Mouse (Mus musculus) hindbrain, embryonic 16.5 days (tissue): ENCODE results near the gene Olfr1209. TPM values are rescaled to one million over a fixed set of nuclear protein-coding genes. Genes with fewer than 3 reads are reported as not detected.

Experiments
- ATAC-seq: fragments of 200-750 bp; cut with Nextera tagmentation; 2 replicates; pipeline ENCODE4 v1.8.0; 2017; ENCODE audit warnings: moderate TSS enrichment, moderate library complexity
- H3K27ac ChIP-seq: fragments of 300-500 bp; sonication (generic); 2 replicates; pipeline ENCODE4 v1.5.1; 2014; ENCODE audit warnings: low read depth, mild to moderate bottlenecking, control low read depth, low read length, moderate library complexity
- H3K27me3 ChIP-seq: fragments of 300-500 bp; sonication (generic); replicated peaks from 2 replicates; pipeline ENCODE4 v1.6.1; 2014; ENCODE audit warnings: low read length; ENCODE audit not compliant: control insufficient read depth, insufficient read depth
- H3K36me3 ChIP-seq: fragments of 300-500 bp; sonication (generic); 2 replicates; pipeline ENCODE4 v1.6.1; 2014; ENCODE audit warnings: mild to moderate bottlenecking, low read length, moderate library complexity, mixed read lengths; ENCODE audit not compliant: control insufficient read depth, insufficient read depth
- H3K4me1 ChIP-seq: fragments of 300-500 bp; sonication (generic); 2 replicates; pipeline ENCODE4 v1.6.1; 2014; ENCODE audit warnings: low read depth, low read length; ENCODE audit not compliant: control insufficient read depth, insufficient read depth
- H3K4me2 ChIP-seq: fragments of 300-500 bp; sonication (generic); 2 replicates; pipeline ENCODE4 v1.6.1; 2014; ENCODE audit warnings: mild to moderate bottlenecking, low read length, control low read depth, moderate library complexity
- H3K4me3 ChIP-seq: fragments of 300-500 bp; sonication (generic); 2 replicates; pipeline ENCODE4 v1.5.1; 2014; ENCODE audit warnings: mild to moderate bottlenecking, low read length, control low read depth, moderate library complexity
- H3K9ac ChIP-seq: fragments of 300-500 bp; sonication (generic); 2 replicates; pipeline ENCODE4 v1.6.1; 2014; ENCODE audit warnings: low read depth, mild to moderate bottlenecking, control low read depth, low read length, moderate library complexity
- H3K9me3 ChIP-seq: fragments of 300-500 bp; sonication (generic); 2 replicates; pipeline ENCODE4 v1.6.1; 2014; ENCODE audit warnings: mild to moderate bottlenecking, low read length, moderate library complexity; ENCODE audit not compliant: control insufficient read depth
- WGBS: fragments of 180-500 bp; shearing (Covaris S2); extraction: QIAGEN DNeasy Blood & Tissue Kit; methylation state at CpG from one replicate; pipeline ENCODE4 v1.1.7; 2014; 5-methylcytosine and 5-hydroxymethylcytosine counted together
- polyA plus RNA-seq: library from polyadenylated mRNA; unstranded; fragments of >200 nt; fragmentation: Nextera tagmentation; extraction: Ambion mirVana; gene quantifications from 2 replicates; pipeline ENCODE4 v1.2.1, GENCODE M21; 2015

Gene Olfr1209
- polyA plus RNA-seq: not detected in 2 replicates

- Histone ChIP-seq H3K27me3 (no peaks in the 10 kb centered on the region), H3K36me3 (no peaks in the 10 kb centered on the region), H3K4me1 (no peaks in the 10 kb centered on the region), H3K9me3 (no peaks in the 10 kb centered on the region), H3K4me2 (no peak within 1 kb of the TSS), H3K4me3 (no peak within 1 kb of the TSS), H3K9ac (no peak within 1 kb of the TSS), H3K27ac (no peak within 1 kb of the TSS)
- no peak for ATAC-seq
- 90% methylated on average over 3 of the region's 3 CpGs for WGBS
Measured at GRCm38 (mm10) chr2:88915057-88915456, at the start of gene Olfr1209. Gene Olfr1209, minus strand, starts transcription at chr2:88915157.

GRCm38 (mm10) chr2:88953669-88954068 lies 38.7 kb upstream of the Olfr1209 start, which contains the start of gene Olfr1212:
Gene Olfr1212, plus strand, starts transcription at chr2:88953969.
- no peaks in the 10 kb centered on the region for H3K27me3 ChIP-seq
- H3K27ac ChIP-seq: no peak within 1 kb of the TSS
- ATAC-seq: no peak
- H3K9me3 ChIP-seq: no peaks in the 10 kb centered on the region
- H3K4me1 ChIP-seq: no peaks in the 10 kb centered on the region
- no peak within 1 kb of the TSS for H3K4me3 ChIP-seq
- H3K36me3 ChIP-seq: no peaks in the 10 kb centered on the region
- no peak within 1 kb of the TSS for H3K9ac ChIP-seq
- no peak within 1 kb of the TSS for H3K4me2 ChIP-seq

GRCm38 (mm10) chr2:88938011-88938410 lies 23.1 kb upstream of the Olfr1209 start, which contains the start of gene Olfr1211:
Gene Olfr1211, minus strand, starts transcription at chr2:88938111.
- ATAC-seq: no peak
- Histone ChIP-seq H3K4me2 (no peak within 1 kb of the TSS), H3K27me3 (no peaks in the 10 kb centered on the region), H3K36me3 (no peaks in the 10 kb centered on the region), H3K4me1 (no peaks in the 10 kb centered on the region), H3K27ac (no peak within 1 kb of the TSS), H3K4me3 (no peak within 1 kb of the TSS), H3K9ac (no peak within 1 kb of the TSS), H3K9me3 (no peaks in the 10 kb centered on the region)
- whole genome bisulfite sequencing: 97% methylated on average over 1 of the region's 1 CpGs

GRCm38 (mm10) chr2:88902211-88902610 lies 12.7 kb downstream of the Olfr1209 start, which contains the start of gene Olfr1208:
Gene Olfr1208, minus strand, starts transcription at chr2:88902311.
- H3K9ac ChIP-seq: no peak within 1 kb of the TSS
- H3K4me2 ChIP-seq: no peak within 1 kb of the TSS
- no peaks in the 10 kb centered on the region for H3K36me3 ChIP-seq
- no peak within 1 kb of the TSS for H3K27ac ChIP-seq
- H3K4me3 ChIP-seq: no peak within 1 kb of the TSS
- H3K27me3 ChIP-seq: no peaks in the 10 kb centered on the region
- no peaks in the 10 kb centered on the region for H3K9me3 ChIP-seq
- H3K4me1 ChIP-seq: no peaks in the 10 kb centered on the region
- ATAC-seq: no peak

- Histone ChIP-seq H3K9ac (no peak within 1 kb of the TSS), H3K4me2 (no peak within 1 kb of the TSS), H3K9me3 (no peaks in the 10 kb centered on the region), H3K36me3 (no peaks in the 10 kb centered on the region), H3K27ac (no peak within 1 kb of the TSS), H3K4me3 (no peak within 1 kb of the TSS), H3K4me1 (no peaks in the 10 kb centered on the region), H3K27me3 (no peaks in the 10 kb centered on the region)
- WGBS: 91% methylated on average over 2 of the region's 2 CpGs
- ATAC-seq: no peak
Measured at GRCm38 (mm10) chr2:88862931-88863330, 52.0 kb downstream of the Olfr1209 start, which contains the start of gene Olfr1206. Gene Olfr1206, plus strand, starts transcription at chr2:88863231.

Other genes with a start within 250 kb of the Olfr1209 start
- gene Olfr1193, start 239.5 kb downstream of the Olfr1209 start, polyA plus RNA-seq: not detected in 2 replicates
- not detected in 2 replicates for gene Olfr1195, start 226.0 kb downstream of the Olfr1209 start, polyA plus RNA-seq
- not detected in 2 replicates for gene Olfr1196, start 210.6 kb downstream of the Olfr1209 start, polyA plus RNA-seq
- gene Olfr1197, start 182.8 kb downstream of the Olfr1209 start, polyA plus RNA-seq: not detected in 2 replicates
- gene Olfr1198, start 163.8 kb downstream of the Olfr1209 start, polyA plus RNA-seq: not detected in 2 replicates
- gene Olfr1199, start 154.7 kb downstream of the Olfr1209 start, polyA plus RNA-seq: not detected in 2 replicates
- gene Olfr1200, start 144.7 kb downstream of the Olfr1209 start, polyA plus RNA-seq: not detected in 2 replicates
- gene Olfr1201, start 122.1 kb downstream of the Olfr1209 start, polyA plus RNA-seq: not detected in 2 replicates
- not detected in 2 replicates for gene Olfr1202, start 100.7 kb downstream of the Olfr1209 start, polyA plus RNA-seq
- not detected in 2 replicates for gene Olfr1205, start 85.4 kb downstream of the Olfr1209 start, polyA plus RNA-seq
- gene Olfr1204, start 65.9 kb downstream of the Olfr1209 start, polyA plus RNA-seq: not detected in 2 replicates
- not detected in 2 replicates for gene Olfr1206, start 51.9 kb downstream of the Olfr1209 start, polyA plus RNA-seq
- not detected in 2 replicates for gene Olfr1208, start 12.8 kb downstream of the Olfr1209 start, polyA plus RNA-seq
- not detected in 2 replicates for gene Olfr1211, start 23.0 kb upstream of the Olfr1209 start, polyA plus RNA-seq
- gene Olfr1212, start 38.8 kb upstream of the Olfr1209 start, polyA plus RNA-seq: not detected in 2 replicates
- not detected in 2 replicates for gene Gm13762, start 65.1 kb upstream of the Olfr1209 start, polyA plus RNA-seq
- not detected in 2 replicates for gene Olfr1214, start 77.5 kb upstream of the Olfr1209 start, polyA plus RNA-seq
- gene Olfr1215, start 91.8 kb upstream of the Olfr1209 start, polyA plus RNA-seq: not detected in 2 replicates
- gene Olfr1216, start 103.2 kb upstream of the Olfr1209 start, polyA plus RNA-seq: not detected in 2 replicates
- not detected in 2 replicates for gene Olfr1217, start 116.9 kb upstream of the Olfr1209 start, polyA plus RNA-seq
- gene Olfr1218, start 146.0 kb upstream of the Olfr1209 start, polyA plus RNA-seq: not detected in 2 replicates
- gene Olfr1219, start 168.4 kb upstream of the Olfr1209 start, polyA plus RNA-seq: not detected in 2 replicates
- not detected in 2 replicates for gene Olfr1220, start 191.7 kb upstream of the Olfr1209 start, polyA plus RNA-seq
- gene Olfr1221, start 202.1 kb upstream of the Olfr1209 start, polyA plus RNA-seq: not detected in 2 replicates
- not detected in 2 replicates for gene Olfr1222, start 217.9 kb upstream of the Olfr1209 start, polyA plus RNA-seq
- not detected in 2 replicates for gene Olfr1223, start 236.4 kb upstream of the Olfr1209 start, polyA plus RNA-seq
- not detected in 2 replicates for gene Olfr1224-ps1, start 248.9 kb upstream of the Olfr1209 start, polyA plus RNA-seq